Mouse (Mus musculus): ENCODE measurements around the gene Cluh.

Cluh gene

DNA sequence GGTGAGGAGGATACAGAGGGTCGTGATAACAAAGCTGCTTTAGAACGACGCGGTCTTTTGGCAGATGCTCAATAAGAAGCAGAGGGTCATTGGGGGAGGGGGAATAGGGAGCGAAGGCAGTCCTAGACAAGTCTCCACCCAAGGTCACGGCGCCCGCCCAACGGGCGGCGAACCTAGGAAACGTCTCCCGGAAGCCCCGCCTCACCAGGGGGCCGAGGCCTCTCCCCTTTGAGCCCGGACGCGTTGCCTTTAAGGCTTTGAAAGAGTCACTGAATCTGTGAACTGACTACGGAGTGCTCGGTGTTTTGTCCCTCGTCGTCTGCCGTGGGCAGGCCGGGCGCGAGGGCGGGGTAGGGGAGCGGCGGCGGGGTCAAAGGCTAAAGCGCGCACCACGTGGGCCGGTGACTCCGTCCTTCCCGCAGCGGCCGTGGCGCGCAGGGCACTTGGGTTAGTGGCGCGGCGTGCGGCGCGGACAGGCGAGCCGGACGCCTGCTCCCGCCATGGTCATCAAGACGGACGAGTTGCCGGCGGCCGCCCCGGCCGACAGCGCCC, at the start of gene Cluh:
Gene Cluh, plus strand, starts transcription at position 401 of the 552 bp plus-strand sequence.
- CTCF ChIA-PET: interaction anchor here (0.7 kb wide), 1 partner anchor 10 kb away, joined by 3 read pairs; no protein-coding TSS in a partner anchor

DNA sequence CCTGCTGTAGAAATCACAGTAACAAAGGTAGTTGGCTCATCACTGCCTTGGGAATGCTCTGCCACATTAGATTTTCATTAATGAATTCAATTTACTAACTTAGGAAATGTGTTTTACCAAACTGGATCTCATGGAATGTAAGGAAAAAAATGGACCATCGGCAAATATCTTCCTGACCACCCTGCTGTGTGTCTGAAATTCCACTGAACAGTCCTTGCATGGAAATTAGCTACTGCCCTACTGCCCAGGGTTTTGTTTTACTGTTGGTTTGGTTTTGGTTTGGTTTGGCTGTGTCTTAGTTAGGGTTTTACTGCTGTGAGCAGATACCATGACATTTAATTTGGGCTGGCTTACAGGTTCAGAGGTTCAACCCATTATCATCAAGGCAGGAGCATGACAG, 47.0 kb upstream of the Cluh start:
- CTCF ChIA-PET: no interaction called here

DNA sequence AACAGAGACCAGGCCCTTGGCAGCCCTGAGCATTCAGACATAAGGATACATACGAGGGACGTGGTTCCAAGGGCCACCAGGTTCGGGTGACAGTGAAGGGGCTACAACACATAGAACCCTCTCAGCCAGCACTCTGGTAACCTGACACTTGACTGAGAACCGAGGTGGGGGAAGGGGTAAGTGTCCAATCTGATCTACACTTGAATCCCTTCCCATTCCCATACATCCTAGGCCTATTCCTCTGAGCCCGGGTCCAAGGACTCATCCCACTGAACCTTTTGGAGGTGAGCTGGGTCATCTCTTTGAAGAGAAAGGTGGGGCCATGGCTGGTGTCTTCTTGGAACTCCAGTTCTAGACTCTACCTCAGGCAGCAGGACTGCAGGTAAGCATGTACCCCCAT, 39.2 kb upstream of the Cluh start:
- CTCF ChIA-PET: interaction anchor here (0.6 kb wide), 1 partner anchor 72 kb away, joined by 3 read pairs; no protein-coding TSS in a partner anchor

DNA sequence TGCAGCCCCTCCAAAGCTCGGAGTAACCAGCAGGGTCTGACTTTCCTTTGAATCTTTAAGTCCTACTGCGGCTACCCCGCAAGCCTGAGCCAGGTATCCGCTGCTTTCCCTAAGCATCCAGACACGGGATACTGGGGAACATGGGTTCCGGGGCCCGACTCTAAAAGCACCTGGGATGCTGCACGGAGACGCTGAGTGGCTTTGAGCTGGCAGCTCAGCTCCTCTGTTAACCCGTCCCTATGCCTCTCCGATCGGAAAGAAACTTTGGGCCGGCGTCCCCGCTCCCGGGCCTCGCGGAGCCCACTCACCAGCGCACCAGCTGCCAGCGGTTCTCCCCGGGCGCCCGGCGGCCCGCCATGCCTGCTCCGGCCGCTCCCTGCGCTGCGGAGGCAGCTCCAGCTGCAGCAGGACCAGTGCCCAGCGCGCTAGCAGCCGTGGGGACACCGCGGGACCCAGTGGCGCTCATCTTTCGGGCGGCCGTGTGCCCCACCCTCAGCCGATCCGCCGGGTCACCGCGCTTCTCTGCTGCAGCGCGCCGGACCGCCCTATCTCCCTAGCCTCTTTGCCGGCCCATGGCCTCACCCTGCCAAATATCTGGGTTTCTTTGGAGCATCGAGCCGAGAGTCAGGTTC, 38.6 kb upstream of the Cluh start, which contains the start of gene Rap1gap2:
Gene Rap1gap2, minus strand, starts transcription at position 371 of the 632 bp plus-strand sequence.
- CTCF ChIA-PET: interaction anchor here (0.6 kb wide), 1 partner anchor 72 kb away, joined by 3 read pairs; no protein-coding TSS in a partner anchor

DNA sequence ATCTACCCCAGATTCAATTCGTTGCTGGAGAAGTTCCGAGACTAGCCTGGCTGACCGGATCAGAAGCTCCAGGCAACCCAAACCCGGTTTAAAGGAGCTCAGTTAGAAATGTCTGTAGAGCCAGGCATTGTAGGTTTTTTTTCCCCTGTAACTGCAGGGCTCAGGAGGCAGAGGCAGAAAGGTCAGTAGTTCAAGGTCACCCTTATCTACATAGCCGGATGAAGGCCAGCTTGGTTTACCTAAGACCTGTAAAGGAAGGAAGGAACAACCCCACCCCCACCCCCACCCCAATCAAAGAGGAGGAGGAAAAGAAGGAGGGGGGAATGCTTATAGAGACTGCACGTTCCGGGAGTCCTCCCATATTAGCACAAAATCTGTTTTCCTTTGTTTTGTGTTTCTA, 37.9 kb upstream of the Cluh start:
- CTCF ChIA-PET: no interaction called here

DNA sequence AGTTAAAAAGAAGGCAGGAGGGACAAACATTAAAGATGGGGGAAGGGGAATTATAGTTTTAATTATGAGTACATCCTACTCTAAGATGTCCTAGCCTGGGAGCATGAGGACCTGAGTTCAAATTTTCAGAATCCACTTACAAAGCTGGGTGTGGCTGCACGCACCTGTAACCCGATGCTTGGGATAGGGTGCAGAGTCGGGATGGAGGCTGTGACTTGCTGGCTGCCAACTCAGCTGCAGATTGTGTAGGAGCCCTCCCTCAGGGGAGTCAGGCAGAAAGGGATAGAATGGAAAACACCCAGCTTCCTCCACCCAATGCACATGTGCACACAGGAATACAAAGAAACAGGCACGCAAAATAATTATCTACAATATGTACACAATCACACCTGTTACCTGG, 35.9 kb upstream of the Cluh start:
- CTCF ChIA-PET: no interaction called here

DNA sequence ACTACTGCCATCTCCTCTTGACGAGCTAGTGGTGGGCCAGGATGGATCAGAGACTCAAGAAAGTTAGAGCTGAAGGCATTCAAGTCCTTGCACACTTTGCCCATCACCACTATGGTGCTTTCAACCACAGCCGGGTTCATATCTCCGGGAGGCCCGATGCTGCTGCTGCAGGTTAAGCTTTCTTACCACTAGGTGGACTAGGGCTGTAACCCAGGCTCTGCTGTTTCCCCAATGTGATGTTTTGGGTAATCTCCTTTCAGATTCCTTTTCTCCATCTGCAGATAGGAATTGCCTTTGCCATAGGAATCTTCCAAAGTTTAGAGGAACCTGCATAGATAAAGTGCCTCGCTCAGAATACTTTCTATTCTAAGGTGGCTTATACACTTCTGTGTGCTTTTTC, 33.7 kb upstream of the Cluh start:
- CTCF ChIA-PET: no interaction called here

DNA sequence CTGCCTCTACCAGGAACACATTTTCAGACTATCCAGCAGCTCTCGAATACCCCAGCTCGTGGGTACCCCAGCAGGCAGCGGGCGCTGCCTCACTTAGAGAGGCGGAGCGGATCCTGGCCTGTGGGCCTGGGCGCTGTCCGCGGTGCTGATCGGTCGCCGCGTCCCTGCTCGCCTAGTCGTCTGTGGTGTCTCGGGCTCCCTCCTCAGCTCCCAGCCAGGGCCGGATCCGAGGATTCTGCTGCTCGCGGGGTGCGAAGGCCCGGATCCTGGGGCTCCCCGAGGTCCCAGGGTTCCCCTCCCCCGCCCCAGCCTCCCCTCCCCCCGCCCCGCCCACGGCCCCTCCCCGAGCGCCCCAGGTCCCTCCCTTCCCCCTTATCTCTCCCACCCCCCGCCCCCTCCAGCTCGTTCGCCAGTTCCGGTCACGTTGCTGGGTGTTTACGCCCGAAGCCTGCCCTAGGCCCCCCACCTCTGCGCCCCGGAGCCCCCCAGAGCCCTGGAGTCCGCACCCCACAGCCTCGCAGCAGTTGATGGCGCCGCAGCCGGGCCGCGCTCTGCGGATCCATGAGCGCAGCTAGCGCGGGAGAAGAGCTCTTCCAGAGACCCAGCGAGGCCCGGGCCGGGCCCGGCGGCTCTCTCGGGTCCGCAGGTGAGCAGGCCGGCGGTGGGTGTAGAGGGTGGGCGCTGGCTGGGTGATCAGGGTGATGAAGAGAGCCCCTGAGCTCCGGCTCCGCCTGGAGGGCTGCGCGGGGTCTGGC, 29.9 kb upstream of the Cluh start, which contains the start of gene Ccdc92b:
Gene Ccdc92b, plus strand, starts transcription at position 405 of the 755 bp plus-strand sequence.
- CTCF ChIA-PET: no interaction called here

DNA sequence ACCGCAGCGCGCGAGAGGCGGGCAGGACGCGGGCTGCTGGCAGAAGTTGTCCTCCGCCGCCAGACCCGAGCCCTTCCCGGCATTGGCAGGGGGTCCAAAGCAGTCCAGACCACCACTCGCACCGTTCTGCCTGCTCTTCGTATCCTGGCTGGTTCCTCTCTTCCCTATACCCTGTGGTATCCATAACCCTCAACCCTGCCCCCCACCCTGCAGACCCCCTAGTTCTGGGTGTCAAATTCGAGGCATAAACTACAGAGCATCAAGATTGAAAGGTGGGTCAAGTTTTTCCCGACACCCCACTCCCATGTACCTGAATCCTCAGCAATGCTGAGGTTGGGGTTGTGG, 29.4 kb upstream of the Cluh start:
- CTCF ChIA-PET: no interaction called here

DNA sequence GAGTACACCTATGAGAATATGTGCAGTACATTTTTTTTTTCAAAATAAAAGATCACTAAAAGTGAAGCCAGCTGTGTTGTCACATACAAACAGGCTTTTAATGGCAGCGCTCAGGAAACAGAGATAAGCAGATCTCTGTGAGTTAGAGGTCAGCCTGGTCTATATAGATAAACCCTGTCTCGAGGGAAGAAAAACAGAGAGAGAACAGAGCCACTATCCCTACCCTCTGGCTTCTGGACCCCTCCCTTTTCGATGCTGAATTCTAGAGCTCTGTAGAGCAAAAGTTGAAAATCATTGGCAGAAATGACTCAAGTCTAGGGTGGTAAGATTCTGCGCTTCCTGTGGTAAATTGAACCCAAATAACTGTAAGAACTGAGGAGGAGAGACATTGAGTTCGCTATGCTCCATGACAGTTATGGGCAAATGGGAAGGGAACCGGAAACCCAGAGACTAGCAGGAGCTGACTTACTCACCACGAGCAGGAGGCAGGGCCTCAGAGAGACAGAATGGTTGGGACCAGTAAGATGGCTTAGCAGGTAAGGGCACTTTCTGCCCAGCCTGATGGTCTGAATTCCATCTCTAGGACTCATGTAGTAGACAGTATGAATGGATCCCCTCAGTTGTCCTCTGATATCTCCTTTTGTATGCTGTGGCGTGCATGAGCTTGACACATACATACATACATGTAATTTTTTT, 27.2 kb upstream of the Cluh start:
- CTCF ChIA-PET: no interaction called here

DNA sequence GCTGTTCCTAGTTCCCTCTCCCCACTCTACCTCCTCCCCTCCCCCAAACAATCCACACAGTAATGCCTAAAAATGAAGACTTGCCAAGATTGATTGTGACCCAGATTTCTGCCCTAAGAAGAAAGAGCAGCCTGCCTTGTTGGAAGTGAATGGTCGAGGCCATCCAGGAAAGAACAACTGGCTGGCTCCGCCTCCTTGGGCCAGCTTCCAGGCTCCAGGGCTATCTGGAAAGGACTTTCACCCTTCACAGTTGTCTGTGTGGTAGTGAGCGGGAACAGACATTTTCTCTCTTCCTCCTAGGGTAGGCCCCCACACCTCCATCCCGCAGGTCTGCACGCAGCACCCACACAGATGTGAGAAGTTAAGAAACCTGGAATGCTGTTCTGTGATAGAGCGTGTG, 25.6 kb upstream of the Cluh start:
- CTCF ChIA-PET: no interaction called here

DNA sequence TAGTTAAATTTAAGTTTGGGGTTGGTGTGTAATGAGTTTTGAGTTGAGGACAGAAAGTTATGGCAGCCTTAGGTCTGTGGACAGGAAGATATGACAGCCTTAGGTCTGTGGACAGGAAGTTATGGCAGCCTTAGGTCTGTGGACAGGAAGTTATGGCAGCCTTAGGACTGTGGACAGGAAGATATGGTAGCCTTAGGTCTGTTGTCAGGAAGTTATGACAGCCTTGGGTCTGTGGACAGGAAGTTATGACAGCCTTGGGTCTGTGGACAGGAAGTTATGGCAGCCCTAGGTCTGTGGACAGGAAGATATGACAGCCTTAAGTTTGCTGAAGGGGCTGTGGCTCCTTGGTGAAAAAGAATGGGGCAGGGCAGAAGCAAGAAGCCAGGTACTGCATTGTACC, 24.0 kb upstream of the Cluh start:
- CTCF ChIA-PET: no interaction called here

DNA sequence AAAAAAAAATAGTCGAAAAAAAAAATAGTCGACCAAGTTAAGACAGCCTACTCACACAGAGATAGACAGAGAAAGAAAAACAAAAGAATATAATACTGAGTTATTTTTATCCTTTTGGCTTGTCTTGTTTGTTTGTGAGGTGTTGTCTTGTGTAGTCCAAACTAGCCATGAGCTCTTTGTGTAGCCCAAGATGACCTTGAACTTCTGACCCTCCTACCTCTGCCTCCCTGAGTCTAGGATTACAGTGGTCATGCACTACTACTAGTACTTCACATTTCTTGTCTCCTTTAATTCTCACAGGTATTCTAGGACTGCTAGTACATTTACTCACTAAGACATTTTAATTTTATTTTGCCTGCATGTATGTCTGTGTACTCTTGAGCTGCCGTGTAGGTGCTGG, 21.8 kb upstream of the Cluh start:
- CTCF ChIA-PET: interaction anchor here (0.8 kb wide), 1 partner anchor 56 kb away, joined by 3 read pairs; no protein-coding TSS in a partner anchor

DNA sequence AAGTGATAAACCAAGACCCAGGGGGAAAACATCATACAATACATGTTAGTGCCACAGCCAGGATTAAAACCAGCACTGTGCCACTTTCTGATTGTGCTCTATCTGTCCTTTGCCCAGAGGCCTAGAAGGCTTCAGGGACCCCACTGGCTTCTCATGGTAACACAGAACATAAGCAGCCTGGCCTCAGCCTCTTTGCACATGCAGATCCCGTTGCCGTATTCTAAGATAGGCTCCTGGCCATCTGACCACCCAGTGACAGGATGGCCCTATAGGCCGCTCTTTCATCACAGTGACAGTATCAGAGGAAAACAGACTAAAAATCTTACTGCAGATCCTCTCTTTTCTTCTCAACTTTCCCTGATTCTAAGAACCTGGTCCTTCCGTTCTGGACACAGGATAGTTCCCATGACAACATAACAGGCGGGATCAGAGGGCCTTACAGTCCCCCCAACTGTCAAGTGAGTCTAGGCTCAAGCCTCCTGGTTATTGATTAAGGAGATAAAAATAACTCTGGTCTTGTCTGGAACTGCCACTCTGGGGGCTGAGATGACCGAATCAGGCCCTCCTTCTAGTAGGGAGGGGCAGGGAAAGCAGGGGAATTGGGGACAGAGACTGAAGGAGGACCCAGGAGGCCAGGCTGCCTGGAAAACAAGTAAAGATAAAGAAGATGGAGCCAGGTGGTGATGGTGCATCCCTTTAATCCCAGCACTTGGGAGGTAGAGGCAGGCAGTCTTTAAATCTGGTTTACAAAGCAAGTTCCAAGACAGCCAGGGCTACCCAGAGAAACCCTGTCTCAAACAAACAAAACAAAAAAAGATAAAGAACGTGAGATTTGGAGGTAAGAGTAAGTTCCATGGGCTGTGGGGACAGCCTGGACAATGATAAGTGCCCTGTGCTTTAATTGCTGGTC, 17.2 kb upstream of the Cluh start:
- CTCF ChIA-PET: no interaction called here

DNA sequence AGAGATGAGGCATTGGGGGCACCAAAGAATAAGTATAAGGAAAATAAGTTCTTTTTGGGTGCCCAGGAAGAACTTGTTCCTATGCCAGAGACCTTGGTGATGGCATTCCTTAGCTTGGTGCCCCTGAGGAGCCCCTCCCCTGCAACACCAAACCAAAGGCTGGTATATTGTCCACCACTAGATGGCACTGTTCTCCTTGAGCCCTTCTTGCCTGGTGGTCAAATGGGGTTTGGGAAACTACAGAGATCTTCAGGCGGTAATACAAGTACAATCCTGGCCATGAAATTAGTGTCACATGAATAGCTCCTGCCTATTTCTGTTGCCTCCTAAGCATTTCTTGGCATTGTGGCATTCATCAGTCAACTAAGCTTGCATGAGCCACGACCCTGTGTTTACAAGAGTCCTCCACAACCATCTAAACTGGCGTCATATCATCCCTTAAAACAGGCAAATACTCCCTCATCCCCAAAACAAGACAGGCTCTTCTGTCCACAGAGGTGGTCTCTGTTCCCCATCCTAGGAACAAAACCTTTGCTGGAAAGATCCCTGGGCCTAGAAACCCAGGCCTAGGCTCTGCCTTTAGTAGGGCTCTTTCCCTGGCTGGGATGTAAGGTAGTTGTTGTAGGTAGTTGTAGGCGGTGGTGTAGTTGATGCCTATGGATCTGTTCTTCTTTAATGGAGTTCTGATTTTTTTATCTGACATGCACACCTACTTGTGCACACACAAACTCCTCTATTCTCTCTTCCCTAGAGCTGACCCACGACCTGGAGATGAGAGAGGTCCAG, 14.6 kb upstream of the Cluh start:
- CTCF ChIA-PET: interaction anchor here (0.6 to 0.9 kb wide), 3 partner anchors 23 to 214 kb away, joined by 3 to 11 read pairs (median 4); no protein-coding TSS in a partner anchor

DNA sequence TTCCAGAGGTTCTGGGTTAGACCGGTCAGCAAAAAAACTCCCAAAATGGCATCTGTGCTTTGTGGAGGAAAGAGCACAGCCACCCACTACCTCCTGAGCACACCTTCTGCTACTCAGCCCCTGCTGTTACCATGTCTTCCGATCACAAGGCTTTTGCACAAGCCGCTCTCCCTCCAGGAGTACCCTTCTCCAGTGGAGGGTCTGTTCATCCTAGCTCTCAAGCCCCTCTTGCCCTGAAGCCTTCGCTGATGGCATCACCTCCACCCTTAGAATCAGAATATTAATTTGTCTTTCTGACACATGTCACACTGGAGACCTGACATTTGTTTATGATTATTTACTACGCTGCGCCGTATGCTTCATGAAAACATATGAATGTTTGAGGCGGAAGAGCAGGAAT, 11.8 kb upstream of the Cluh start:
- CTCF ChIA-PET: interaction anchor here (0.7 kb wide), 1 partner anchor 22 kb away, joined by 11 read pairs; no protein-coding TSS in a partner anchor

DNA sequence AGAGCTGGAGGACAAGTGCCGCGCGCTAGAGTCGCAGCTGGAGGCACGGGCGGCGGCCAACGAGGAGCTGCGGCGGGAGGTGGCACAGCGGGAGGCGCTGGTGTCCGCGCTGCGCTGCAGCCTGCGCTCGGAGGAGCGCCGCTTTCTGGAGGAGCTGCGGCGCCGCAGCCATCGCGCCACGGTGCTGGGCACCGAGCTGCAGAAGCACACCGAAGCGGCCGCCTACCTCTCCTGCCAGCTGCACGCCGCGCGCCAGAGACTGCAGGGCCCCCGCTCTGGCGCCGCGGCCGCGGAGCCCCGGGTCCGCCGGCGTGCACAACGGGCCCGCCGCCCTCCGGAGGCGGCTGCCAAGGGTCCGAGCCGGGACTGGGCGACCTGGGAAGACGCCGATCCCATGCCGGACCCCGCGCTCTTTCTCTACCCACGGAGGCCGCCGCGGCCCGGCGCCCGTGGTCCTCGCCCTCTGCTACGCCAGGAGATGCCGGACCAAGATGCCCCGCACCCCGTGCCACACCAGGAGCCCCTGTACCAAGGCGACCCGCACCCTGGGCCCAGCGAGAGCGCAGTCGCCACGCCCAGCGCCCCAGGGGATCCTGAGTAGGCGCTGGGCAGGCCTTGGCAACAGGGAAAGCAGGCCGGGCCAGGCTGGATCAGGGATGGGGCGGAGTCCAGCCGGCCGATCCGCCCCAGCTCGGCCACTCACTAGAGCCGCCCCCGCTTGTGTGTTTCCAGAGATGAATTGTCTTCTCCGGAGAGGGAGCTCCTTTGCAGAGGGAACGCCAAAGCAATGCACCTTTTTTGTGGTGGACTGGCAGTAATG, 11.1 kb upstream of the Cluh start:
- CTCF ChIA-PET: no interaction called here

DNA sequence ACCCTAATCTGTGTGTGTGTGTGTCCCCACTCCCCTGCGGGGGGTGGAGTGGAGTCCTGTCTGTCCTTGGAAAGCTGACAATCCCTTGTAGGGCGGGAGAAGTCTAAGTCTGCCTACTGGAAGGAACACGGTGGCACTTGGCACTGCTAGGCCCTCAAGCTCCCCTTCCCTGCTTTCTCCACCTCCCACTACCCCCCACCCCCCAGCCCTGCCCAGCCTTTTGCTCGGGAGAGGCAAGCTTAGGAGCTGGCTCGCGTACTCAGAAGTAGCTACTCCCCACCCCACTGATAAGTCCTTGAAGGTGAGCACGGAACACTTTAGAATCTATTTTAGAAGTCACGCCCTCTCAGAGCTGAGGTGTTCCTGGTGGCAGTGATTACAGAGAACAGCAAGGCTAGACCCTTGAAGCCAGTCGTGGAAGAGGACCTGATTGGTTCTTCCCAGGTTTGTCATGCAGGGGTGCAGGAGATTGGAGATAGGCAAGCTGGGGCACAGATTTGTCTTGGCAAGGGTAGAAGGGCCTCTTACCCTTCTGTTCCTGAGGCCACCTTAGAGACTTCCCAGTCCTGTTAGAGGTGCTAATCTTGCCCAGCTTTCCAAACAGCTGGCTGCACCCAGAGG, 10.4 kb upstream of the Cluh start:
- CTCF ChIA-PET: interaction anchor here (1.2 kb wide), 1 partner anchor 10 kb away, joined by 3 read pairs; no protein-coding TSS in a partner anchor

DNA sequence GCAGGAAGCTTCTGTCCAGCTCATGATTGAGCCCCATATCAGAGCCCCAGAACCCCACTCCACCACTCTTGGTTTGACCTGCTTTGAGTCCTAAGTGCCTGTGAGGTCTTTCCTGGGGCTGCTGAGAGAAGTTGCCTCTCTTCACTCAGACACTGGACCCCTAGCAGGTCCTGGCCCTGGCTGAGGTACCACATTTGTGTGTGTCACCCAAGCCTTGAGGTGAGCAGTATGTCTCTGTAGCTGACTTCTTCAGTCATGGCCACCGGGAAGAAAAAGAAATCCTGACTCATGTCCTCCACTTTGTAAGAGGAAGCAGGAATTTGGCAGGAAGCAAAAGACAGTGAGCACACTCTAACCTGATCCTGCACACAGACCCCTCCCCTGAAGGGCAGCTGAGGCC, 9.7 kb upstream of the Cluh start:
- CTCF ChIA-PET: interaction anchor here (0.6 to 1.2 kb wide), 3 partner anchors 9 to 1907 kb away, joined by 3 read pairs; no protein-coding TSS in a partner anchor

Data from spleen, embryonic (tissue).